Mouse (Mus musculus) kidney, adult 9 months (tissue): ENCODE data around the gene Pxmp2.
A peak's percentile ranks its signal among the peaks of the same experiment; 100 is the strongest.

Experiments used
- DNase-seq: peaks from one replicate; pipeline ENCODE4 v3.0.0; 2022

The Pxmp2 gene

DNA sequence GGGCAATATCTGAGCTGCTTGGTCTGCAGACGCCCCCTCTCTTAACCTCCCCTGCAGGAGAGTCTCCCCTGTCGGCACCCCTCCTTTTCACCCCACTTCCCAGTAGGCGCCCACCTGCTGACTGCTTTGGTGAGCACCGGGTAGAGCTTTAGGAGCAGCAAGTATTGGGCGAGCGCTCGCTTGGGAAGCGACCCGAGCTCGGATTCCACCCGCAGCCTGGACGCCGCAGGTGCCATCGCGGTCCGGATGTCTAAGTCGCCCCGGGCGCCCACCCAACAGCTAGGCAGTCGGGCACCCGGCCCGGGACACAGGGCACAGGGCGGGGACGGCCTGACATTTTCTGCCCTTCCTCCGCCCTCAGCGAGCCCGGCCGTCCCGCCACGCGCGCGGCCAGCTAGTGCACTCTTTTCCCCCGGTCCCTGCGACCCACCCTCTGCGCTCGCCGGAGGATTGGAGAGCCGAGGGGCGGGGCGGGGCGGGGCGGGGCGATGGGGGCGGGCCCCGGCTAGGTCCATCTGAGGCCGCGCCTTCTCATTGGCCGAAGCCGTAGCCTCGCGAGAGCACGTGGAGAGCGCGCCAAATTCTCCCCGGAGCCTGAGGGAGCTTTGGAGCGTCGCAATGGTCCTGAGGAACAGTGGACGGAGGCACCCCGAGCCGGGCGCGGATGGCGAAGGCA is at the start of gene Pxmp2, which contains the start of gene Pole:
Pxmp2 (minus strand) TSS at position 417 of the 676 bp plus-strand sequence.
Pole (plus strand) TSS at position 537 of the 676 bp plus-strand sequence.
- peak; percentile 92 for DNase-seq

DNA sequence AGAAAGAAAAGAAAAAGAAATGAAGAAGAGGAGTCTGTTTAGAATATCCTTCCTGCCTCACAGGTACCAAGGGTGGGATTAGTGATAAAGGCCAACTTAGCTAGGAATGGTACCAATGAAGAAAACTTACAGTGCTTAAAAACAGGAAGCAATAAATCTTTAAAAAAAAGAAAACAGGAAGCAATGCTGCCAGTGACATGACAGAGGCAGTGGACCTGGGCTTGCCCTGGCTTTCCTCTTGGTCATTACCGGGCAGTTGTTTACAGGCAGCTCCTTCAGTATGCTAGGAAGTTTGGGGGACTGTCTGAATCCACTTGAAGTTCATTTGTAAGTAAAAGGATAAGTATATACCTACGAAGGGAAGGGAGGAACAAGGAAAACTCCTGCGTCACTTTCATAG is 44.5 kb upstream of the Pxmp2 start:
- peak; percentile 53 for DNase-seq

GRCm38 (mm10) chr5:110313127-110313526 is 27.1 kb upstream of the Pxmp2 start:
- DNase-seq: no peak

- DNase-seq: no peak
These were observed 22.9 kb upstream of the Pxmp2 start for GRCm38 (mm10) chr5:110308861-110309260.

DNA sequence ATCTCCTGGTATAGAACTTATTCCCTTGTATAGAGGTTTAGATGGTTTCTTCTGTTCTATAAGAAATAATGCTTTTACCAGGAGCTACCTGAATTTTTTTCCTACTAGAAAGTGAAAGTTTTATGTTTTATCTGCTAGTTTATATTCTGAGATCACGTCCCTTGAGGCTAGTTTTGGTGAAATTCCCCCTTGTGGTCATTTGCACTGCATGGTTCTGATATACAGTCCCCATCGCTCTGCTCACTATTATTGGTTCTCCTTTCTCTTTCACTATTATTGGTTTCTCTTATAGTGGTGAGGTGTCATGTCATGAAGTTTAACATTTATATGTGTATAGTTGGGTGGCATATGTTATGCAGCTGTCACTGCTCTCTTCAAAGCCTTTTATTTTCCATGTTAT is 14.6 kb upstream of the Pxmp2 start:
- DNase-seq: no peak

DNA sequence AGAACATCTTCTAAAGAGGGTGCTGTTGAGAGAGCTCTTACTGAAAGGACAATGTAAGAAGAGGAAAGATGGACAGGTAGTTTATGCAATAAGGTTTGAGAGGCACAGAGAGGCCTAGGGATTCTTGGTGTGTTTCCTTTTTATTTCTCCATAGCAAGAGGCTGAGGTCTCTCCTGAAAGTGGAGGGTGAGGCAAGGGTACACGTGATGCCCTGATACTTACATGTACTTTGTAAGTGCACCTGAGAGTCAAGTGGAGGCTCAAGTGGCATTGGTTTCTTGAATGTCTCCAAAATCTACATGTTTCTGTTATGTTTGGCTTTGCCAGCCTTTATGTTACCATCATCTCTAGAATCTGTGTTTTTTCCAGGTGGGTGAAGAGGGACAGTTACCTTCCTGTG is 10.7 kb upstream of the Pxmp2 start:
- no peak for DNase-seq

DNA sequence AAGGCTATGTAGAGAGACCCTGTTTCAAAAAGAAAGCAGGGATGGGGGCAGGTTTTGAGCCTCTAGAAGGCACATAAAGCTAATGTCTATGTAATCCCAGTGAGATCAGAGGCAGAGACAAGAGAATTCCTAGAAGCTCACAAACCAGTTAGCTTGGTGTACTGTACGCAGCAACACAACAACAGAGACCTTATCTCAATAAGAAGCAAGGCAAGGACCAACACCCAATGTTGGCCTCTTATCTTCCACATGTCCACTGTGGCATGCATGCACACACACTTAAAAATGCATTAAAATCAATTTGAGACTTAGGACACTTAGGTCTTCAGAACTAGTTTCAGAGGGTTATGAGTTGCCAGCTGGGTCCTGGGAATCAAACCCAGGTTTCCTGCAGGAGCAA is 5.7 kb upstream of the Pxmp2 start:
- no peak for DNase-seq

DNA sequence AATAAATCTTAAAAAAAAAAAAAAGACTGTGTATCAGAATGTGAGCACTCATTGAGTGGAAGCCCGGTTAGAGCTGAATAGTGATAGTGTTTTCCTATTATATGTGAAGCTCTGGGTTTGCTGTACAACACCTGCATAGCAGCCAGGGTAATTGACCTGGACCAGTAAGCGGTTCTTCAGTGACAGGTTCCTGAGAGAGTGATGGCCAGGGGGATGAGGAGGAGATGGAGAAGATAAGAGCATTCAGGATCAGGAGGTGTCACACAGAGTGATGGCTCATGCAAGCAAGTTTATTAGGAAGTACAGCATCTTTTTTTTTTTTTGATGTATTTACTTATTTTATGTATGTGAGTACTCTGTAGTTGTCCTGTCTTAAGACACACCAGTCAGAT is 1.1 kb upstream of the Pxmp2 start:
- DNase-seq: no peak

DNA sequence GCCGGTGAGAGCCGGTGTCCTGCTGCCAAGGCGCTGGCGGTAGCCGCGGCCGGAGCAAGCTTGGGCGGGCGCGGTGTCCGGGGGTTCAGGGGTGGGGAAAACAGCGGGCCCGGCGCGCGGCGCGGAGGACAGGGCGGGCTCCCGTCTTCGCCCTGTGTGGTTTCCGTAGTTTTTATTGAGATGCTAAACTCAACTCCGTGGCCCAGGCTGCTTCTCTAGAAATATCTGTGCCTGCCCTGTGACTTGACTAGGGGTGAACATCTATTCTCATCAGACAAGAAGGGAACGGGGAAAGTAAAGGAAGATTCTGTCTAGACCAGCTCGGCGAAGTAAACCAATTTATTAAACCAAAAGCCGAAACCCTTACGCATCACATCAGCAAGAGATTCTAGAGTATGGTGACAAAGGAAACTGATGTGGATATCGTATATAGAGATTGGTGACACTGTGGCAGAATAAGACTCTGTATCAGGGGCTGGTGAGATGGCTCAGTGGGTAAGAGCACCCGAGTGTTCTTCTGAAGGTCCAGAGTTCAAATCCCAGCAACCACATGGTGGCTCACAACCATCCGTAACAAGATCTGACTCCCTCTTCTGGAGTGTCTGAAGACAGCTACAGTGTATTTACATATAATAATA is 579 bp upstream of the Pxmp2 start:
- no peak for DNase-seq

DNA sequence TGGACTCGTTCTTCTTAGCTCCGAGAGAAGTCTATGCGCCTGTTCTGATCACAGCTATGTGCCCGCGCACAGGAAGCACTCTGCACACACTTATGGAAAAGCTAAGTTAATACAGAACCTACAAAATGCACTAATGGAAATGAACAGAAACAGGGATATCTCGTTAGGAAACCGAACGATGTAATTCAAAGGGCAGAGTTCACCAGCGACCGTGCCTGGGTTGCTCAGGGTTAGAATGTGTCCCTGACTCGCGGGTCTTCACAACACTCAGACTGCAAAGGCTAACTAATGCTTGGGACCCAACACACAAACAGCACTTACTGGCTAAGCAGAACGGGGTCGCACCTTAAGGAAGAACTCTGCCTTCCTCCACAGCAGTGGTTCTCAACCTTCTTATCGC is 830 bp downstream of the Pxmp2 start:
- DNase-seq: peak; percentile 48

DNA sequence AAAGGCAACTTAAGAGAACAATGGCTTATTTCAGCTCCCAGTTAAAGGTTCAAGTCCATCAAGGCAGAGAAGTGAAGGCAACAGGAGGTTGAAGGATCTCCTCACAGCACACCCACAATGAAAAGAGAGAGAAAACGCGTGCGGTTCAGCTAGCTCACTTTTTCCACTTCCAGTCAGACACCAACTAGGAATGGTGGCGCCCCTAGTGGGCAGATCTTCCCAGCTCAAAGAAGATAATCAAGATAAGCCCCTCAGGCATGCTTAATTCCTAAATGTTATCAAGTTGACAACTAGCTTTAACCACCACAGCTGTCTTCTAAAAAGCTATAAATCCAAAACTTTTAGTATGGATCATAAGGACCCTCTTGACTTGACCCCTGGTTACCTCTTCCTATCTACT is 1.4 kb downstream of the Pxmp2 start:
- DNase-seq: peak; percentile 76

- DNase-seq: no peak
These were observed 4.0 kb downstream of the Pxmp2 start for GRCm38 (mm10) chr5:110281984-110282383.

DNA sequence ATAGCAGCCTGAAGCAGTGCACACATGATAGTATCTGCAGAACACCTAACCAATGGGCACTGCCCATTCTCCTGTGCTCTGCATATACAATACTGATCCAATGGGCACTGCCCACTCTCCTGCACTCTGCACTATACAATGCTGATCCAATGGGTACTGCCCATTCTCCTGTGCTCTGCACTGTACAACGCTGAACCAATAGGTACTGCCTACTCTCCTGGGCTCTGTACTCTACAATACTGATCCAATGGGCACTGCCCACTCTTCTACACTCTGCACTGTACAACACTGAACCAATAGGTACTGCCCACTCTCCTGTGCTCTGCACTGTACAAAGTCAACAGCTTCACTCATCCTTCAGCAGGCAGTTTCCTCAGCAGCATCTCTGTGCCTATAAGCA is 9.1 kb downstream of the Pxmp2 start:
- no peak for DNase-seq

- no peak for DNase-seq
These were observed 9.6 kb downstream of the Pxmp2 start for GRCm38 (mm10) chr5:110276391-110276790.

DNA sequence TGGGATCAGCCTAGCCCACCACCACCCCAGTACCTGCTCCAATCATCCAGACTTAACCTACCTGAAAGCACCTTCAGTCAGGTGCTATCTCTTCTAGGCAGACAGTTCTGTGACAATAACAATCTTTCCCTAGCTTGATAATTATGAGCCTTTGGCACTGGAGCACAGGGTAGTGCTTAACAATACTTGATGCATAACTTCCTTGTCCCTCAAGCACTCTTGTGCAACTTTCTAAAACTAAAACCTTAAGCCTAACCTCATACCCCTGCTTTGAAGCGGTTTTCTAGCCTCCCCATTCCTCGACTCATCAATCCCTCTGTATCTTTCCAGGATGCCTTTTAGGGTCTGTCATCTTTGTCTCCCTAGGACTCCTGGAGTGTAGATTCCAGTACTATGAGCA is 11.1 kb downstream of the Pxmp2 start:
- DNase-seq: no peak

GRCm38 (mm10) chr5:110274147-110274546 is 11.8 kb downstream of the Pxmp2 start:
- no peak for DNase-seq

GRCm38 (mm10) chr5:110270242-110270641 is 15.7 kb downstream of the Pxmp2 start:
- DNase-seq: peak; percentile 26

DNA sequence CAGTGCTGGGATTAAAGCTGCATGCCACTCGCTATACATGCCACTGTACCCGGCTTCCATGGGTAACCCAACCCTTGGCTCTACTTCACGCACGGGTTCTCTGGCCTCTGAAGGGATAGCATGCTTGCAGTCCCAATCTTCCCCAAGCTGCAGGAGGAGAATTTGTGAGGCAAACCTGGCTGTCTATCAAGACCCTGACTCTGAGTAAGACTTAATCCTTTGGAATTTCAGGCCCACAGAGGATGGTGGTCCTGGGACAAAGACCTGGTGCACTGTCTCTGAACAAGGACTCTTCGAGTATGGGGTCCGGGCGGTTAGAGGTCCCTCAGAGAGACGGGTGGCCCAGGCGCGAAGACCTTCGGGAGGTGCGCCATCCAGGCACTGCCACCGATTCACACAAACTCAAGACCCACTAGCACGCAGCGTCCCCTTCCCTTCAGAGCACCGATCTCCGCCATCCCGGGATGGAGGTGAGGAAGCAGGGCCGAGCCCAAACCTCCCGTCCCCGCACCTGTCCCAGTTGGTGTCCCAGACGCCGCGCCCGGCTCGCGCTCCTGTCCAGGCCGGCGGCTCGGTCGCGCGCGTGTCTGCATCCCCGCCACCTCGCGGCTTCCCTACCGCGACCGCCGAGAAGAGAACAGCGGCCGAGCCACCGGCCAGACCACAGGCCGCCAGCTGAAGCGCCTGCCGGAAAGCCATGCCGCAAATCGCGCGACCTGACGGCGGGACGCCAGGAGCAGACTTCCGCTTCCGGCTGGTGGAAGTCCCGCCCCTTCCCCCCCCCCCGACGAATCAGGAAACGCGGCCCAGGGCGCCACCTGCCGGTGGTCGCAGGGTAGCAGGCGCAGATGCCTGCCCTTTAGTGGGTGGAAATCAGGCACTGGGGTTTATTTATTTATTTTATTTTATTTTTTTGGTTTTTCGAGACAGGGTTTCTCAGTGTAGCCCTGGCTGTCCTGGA is 16.6 kb downstream of the Pxmp2 start, which contains the start of gene Pgam5:
Pgam5 (minus strand) TSS at position 773 of the 961 bp plus-strand sequence.
- DNase-seq: peak; percentile 88

GRCm38 (mm10) chr5:110266941-110267340 is 19.0 kb downstream of the Pxmp2 start:
- DNase-seq: peak; percentile 27

DNA sequence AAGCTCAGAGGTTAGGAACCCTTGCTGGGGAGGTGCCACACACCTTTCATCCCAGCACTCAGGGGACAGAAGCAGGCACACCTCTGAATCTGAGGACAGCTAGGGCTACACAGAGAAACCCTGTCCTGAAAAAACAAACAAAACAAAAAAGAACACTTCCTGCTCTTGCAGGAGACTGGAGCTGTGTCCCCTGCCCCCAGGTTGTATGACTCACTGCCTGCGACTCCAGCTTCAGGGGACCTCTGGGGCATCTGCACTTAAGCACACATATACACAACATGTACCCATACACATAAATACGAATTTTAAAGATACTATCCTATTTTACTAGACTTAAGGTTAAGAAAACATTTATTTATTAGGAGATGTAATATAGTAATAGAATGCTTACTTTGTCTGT is 41.9 kb downstream of the Pxmp2 start:
- DNase-seq: no peak

DNA sequence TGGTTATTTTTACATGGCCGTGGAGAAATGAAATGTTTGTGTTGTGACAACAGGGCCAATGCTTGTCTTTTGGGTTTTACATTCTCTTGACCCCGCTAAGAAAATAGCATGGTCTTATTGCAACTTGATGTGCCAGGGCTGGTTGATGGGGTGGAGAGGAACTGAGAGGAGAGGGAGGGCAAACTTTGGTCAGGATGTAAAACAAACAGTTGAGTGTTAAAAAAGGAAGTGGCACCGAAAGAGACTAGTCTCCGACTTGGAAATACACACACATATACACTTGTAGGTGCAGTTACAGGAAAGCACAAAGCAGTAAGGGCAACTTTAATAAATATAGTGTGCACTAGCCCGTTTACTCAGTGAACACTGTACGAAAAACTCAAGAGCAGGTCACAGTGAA is 53.6 kb downstream of the Pxmp2 start:
- DNase-seq: no peak

- peak; percentile 21 for DNase-seq
These were observed 54.3 kb downstream of the Pxmp2 start for GRCm38 (mm10) chr5:110231638-110232037.

DNA sequence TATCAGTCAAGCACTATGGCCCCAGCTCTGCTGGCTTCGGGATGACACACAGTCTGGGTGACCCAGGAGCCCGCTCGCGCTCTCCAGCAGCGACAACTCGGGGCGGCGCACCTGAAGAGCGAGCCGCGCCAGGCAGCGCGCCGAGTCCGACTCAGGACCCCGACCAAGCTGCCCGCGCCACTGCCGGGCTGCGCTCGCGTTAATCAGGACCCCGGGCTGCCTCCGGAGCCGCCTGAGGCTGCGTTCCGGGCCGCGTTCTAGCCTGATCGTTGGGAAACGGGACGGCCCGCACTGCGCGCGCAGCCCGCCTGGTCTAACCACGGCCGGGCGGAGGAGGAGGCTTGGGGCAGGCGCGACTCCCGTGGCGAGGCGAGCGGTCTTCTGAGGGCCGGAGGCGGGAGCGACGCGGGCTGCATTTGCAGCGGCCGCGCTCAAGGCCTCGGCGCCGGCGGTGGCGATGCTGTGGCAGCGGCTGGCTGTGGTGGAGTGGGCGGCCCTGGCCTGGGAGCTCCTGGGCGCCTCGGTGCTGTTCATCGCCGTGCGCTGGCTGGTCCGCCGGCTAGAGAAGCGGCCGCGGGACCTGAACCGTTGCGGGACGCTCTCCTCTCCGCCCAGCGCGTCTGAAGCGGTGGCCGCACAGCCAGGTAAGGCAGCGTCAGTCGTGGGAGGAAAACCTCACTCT is 55.1 kb downstream of the Pxmp2 start, which contains the start of gene Ankle2:
Ankle2 (plus strand) TSS at position 225 of the 682 bp plus-strand sequence.
- peak; percentile 92 for DNase-seq
